10 mouse cellular contexts compared by ENCODE assay signal in the genomic region with DNA sequence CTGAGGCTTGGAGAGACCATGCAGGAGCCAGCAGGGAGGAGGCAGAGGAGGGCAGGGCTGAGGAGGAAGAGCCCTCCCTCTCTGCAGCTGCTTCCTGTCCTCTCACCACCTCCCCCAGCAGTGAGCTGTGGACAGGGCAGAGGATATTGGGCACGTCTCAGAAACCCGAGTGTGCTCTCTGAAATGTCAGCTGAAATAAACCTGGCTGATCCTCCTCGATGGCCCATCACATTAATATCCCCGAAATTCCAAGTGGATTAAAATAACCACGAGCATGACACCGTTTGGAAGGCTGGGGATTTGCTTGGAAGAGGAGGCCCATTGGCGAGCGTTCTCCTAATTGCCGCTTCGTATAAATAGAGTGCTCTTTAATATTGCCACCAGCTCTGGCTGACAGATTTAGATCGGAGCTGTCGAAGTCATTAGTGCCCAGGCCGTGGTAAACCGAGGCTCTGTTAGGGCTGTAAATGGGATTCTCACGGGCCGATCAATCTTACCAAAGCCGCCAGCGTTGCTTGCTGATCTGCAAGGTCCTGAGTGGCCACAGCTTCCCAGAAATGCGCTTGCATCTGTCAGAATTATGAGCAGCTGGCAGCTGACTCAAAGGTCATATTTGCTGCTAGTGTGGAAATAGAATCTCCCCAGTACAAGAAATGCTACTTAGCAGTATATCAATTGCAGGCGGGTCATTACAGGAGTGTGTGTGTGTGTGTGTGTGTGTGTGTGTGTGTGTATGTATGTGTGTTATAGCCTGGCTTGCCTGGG.
A peak's percentile ranks its signal among the peaks of the same experiment; 100 is the strongest.
DNase-seq lines count a peak whose midpoint lies in the region; ATAC-seq and TF ChIP-seq lines count a peak whose summit lies in the region.
"Had no signal": no experiment of that assay in that cellular context is flagged by ENCODE, and none has a peak within 500 bp of the region (broad histone marks: within the 10 kb centered on the region; RNA-seq: fewer than 3 reads in every experiment).

No protein-coding gene starts in this region.

- no peaks in the 10 kb centered on the region for H3K36me3 ChIP-seq in forebrain, embryonic 14.5 days (ENCODE audit: control insufficient read depth, insufficient read depth, low read length)
- no peaks in the 10 kb centered on the region for H3K36me3 ChIP-seq in forebrain, embryonic 15.5 days
- no peaks in the 10 kb centered on the region for H3K36me3 ChIP-seq in intestine, embryonic 16.5 days (ENCODE audit: control insufficient read depth, insufficient read depth, low read length)
- no peaks in the 10 kb centered on the region for H3K36me3 ChIP-seq in midbrain, postnatal 0 days (ENCODE audit: insufficient read depth, low read length)

- ATAC-seq in forebrain, embryonic 14.5 days = no peak
- ATAC-seq in forebrain, embryonic 15.5 days (replicated peaks) = no peak
- ATAC-seq in intestine, embryonic 16.5 days = peak; percentile 75
- ATAC-seq in midbrain, postnatal 0 days (ENCODE audit: low FRiP score) = no peak
- no peak for ATAC-seq in activated CD4-positive, CD25-positive, alpha-beta regulatory T cell, adult 4 months

- 68% methylated on average over 20 of the region's 20 CpGs for WGBS in forebrain, embryonic 14.5 days
- WGBS in forebrain, embryonic 15.5 days = 59% methylated on average over 20 of the region's 20 CpGs
- WGBS in intestine, embryonic 16.5 days = 32% methylated on average over 20 of the region's 20 CpGs
- WGBS in midbrain, postnatal 0 days = 37% methylated on average over 20 of the region's 20 CpGs

- H3K27ac ChIP-seq in forebrain, embryonic 14.5 days (ENCODE audit: low read depth, low read length) = no peak overlapping the region
- no peak overlapping the region for H3K27ac ChIP-seq in forebrain, embryonic 15.5 days (replicated peaks)
- peak overlapping the region; percentile 11; the same call in 1 of the 2 replicates for H3K27ac ChIP-seq in intestine, embryonic 16.5 days (ENCODE audit: low read length)
- no peak overlapping the region for H3K27ac ChIP-seq in midbrain, postnatal 0 days (ENCODE audit: low read depth, low read length)

- no peak overlapping the region for H3K4me2 ChIP-seq in forebrain, embryonic 14.5 days (ENCODE audit: low read length)
- no peak overlapping the region for H3K4me2 ChIP-seq in forebrain, embryonic 15.5 days (replicated peaks)
- peak overlapping the region; percentile 9; the same call in 1 of the 2 replicates for H3K4me2 ChIP-seq in intestine, embryonic 16.5 days (ENCODE audit: low read depth, low read length)
- H3K4me2 ChIP-seq in midbrain, postnatal 0 days (ENCODE audit: low read depth, low read length, poor library complexity, severe bottlenecking) = peak overlapping the region; percentile 7; the same call in 1 of the 2 replicates

- 0 out of 2 replicates have a peak overlapping the region, but pooled peaks have one; percentile 4 for H3K9ac ChIP-seq in forebrain, embryonic 14.5 days (ENCODE audit: low read length)
- H3K9ac ChIP-seq in forebrain, embryonic 15.5 days (replicated peaks) = no peak overlapping the region
- H3K9ac ChIP-seq in intestine, embryonic 16.5 days (ENCODE audit: low read depth, low read length) = 0 out of 2 replicates have a peak overlapping the region, but pooled peaks have one; percentile 12
- no peak overlapping the region for H3K9ac ChIP-seq in midbrain, postnatal 0 days (replicated peaks; ENCODE audit: low read length, poor library complexity, severe bottlenecking)

- no peaks in the 10 kb centered on the region for H3K9me3 ChIP-seq in forebrain, embryonic 14.5 days (replicated peaks; ENCODE audit: control insufficient read depth, low read length)
- no peaks in the 10 kb centered on the region for H3K9me3 ChIP-seq in forebrain, embryonic 15.5 days
- H3K9me3 ChIP-seq in intestine, embryonic 16.5 days (ENCODE audit: control insufficient read depth, low read length) = no peaks in the 10 kb centered on the region
- H3K9me3 ChIP-seq in midbrain, postnatal 0 days (ENCODE audit: low read length) = no peaks in the 10 kb centered on the region

- H3K27me3 ChIP-seq in forebrain, embryonic 14.5 days (replicated peaks; ENCODE audit: control insufficient read depth, insufficient read depth, low read length) = no peaks in the 10 kb centered on the region
- no peaks in the 10 kb centered on the region for H3K27me3 ChIP-seq in forebrain, embryonic 15.5 days
- H3K27me3 ChIP-seq in intestine, embryonic 16.5 days (replicated peaks; ENCODE audit: control insufficient read depth, insufficient read depth, low read length) = no peaks in the 10 kb centered on the region
- H3K27me3 ChIP-seq in midbrain, postnatal 0 days (ENCODE audit: insufficient read depth, low read length) = no peaks in the 10 kb centered on the region
- H3K27me3 ChIP-seq: CH12.LX had no signal

- H3K4me3 ChIP-seq in forebrain, embryonic 14.5 days (ENCODE audit: low read depth, low read length) = no peak overlapping the region
- H3K4me3 ChIP-seq in forebrain, embryonic 15.5 days = no peak overlapping the region
- no peak overlapping the region for H3K4me3 ChIP-seq in intestine, embryonic 16.5 days (ENCODE audit: low read length)
- no peak overlapping the region for H3K4me3 ChIP-seq in midbrain, postnatal 0 days (ENCODE audit: low read depth, low read length)
- H3K4me3 ChIP-seq: erythroblast, embryonic 14.5 days had no signal

- H3K4me1 ChIP-seq in forebrain, embryonic 14.5 days (ENCODE audit: control insufficient read depth, insufficient read depth, low read length) = no peaks in the 10 kb centered on the region
- H3K4me1 ChIP-seq in forebrain, embryonic 15.5 days = peaks cover 5% of the 10 kb centered on the region; the same call in 1 of the 2 replicates
- H3K4me1 ChIP-seq in intestine, embryonic 16.5 days (ENCODE audit: control insufficient read depth, insufficient read depth, low read length) = peaks cover 14% of the 10 kb centered on the region
- H3K4me1 ChIP-seq in midbrain, postnatal 0 days (ENCODE audit: insufficient read depth, low read length) = peaks cover 6% of the 10 kb centered on the region; the same call in 1 of the 2 replicates

- TF ChIP-seq CTCF in midbrain, postnatal 0 days (IDR thresholded peaks at IDR 0.05) = no peak

- DNase-seq in forebrain, embryonic 14.5 days (ENCODE audit: low spot score) = peak; percentile 37
- peak; percentile 81 for DNase-seq in gastrocnemius, adult 18-20 months (ENCODE audit: low spot score)
- peak; percentile 62 for DNase-seq in midbrain, postnatal 0 days (ENCODE audit: low spot score)
- no peak for DNase-seq in cerebellum, postnatal 25 days
- DNase-seq in cerebellum, postnatal 14 days = no peak

Comparison
In these comparisons a context has a peak if more than half of its experiments do, and no peak if none do; other contexts are left out.
1. H3K9ac ChIP-seq: peak in forebrain, embryonic 14.5 days (single experiment) and intestine, embryonic 16.5 days (single experiment); none in forebrain, embryonic 15.5 days (single experiment) and midbrain, postnatal 0 days (single experiment).
2. DNase-seq: peak in forebrain, embryonic 14.5 days (single experiment), gastrocnemius, adult 18-20 months (single experiment) and midbrain, postnatal 0 days (single experiment); none in cerebellum, postnatal 25 days (0 of 2) and cerebellum, postnatal 14 days (0 of 2).
3. H3K4me2 ChIP-seq: peak in intestine, embryonic 16.5 days (single experiment) and midbrain, postnatal 0 days (single experiment); none in forebrain, embryonic 14.5 days (single experiment) and forebrain, embryonic 15.5 days (single experiment).